Mouse (Mus musculus): Measurements from ENCODE around the gene Pck2.

DNA sequence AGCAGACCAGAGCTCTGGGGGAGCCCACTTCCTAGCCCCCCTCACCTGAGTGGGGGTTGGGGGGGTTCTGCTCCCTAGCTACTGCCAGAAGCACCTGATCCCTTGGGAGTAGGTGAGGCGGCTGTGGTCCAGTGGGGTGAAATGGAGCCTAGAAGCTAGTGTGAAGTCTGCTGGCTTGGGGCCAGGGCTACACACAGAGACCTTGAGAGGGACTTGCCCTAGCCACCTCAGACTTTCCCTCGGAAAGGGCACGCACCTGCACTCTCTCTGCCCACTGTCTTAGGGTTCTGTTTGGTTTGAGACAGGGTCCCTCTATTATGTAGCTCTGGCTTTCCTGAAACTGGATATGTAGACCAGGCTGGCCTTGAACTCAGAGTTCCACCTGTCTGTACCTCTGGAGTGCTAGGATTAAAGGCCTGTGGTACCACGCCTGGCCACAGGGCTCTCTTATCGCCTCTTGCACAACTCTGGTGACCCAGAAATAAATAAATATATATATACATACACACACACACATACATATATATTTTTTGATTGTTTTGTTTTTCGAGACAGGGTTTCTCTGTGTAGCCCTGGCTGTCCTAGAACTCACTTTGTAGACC lies 38.7 kb downstream of the Pck2 start:
- TF ChIP-seq POLR2A (IDR thresholded peaks at IDR 0.05; ENCODE audit: extremely low read depth, insufficient read depth, low read length), result no peak
- TF ChIP-seq CTCF (IDR thresholded peaks at IDR 0.05; ENCODE audit: extremely low read depth, insufficient read depth, low read length), result no peak
